Mouse (Mus musculus): ENCODE data around the gene Hcst. TPM values are rescaled to one million over a fixed set of nuclear protein-coding genes. Genes with fewer than 3 reads are reported as not detected.
A peak's percentile ranks its signal among the peaks of the same experiment; 100 is the strongest.

Gene Hcst
- total RNA-seq, 2 experiments from 2014 or later, result 13.9 to 29.0 TPM

GRCm38 (mm10) chr7:30435156-30435555 lies 15.5 kb upstream of the Hcst start:
- no peak for ATAC-seq (replicated peaks; ENCODE audit: low FRiP score, poor library complexity, severe bottlenecking)

- no peak for ATAC-seq (replicated peaks; ENCODE audit: low FRiP score, poor library complexity, severe bottlenecking)
Observed at GRCm38 (mm10) chr7:30434701-30435100, 15.0 kb upstream of the Hcst start.

DNA sequence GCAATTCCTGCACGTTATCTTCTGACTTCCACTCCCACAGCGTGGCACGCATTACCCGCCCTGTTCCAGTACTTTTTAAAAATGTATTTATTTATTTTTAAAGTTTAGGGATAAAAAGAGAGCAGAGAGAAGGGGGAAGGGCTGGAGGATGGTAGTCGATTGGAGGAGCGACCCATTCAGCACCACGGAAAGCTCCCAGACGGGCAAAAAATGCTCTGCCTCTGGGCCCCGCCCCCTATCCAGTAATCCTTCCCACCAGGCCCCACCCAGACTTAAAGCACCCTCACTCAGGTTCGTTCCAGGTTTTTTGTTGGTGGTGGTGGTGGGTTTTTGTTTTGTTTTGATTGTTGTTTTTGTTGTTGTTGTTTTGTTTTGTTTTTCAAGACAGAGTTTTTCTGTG lies 14.6 kb upstream of the Hcst start:
- no peak for ATAC-seq (replicated peaks; ENCODE audit: low FRiP score, poor library complexity, severe bottlenecking)

GRCm38 (mm10) chr7:30431793-30432192 lies 12.1 kb upstream of the Hcst start:
- no peak for ATAC-seq (replicated peaks; ENCODE audit: low FRiP score, poor library complexity, severe bottlenecking)

DNA sequence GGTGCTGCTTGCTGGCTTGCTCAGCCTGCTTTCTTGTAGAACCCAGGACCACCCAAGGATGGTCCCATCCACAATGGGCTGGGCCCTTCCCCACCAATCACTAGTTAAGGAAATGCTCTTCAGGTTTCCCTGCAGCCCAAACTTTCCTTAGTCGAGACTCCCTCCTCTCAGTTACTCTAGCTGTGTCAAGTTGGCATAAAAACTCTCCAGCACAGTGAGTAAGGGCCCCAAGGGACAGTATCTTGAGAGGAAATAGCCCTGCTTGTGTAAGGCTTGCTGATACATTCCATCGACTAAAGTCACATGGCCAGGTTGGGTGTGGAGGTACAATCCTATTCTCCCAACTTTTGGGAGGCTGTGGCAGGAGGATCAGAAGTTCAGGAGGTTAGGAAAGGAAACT lies 10.5 kb upstream of the Hcst start:
- ATAC-seq (replicated peaks; ENCODE audit: low FRiP score, poor library complexity, severe bottlenecking), result no peak

GRCm38 (mm10) chr7:30429327-30429726 lies 9.7 kb upstream of the Hcst start:
- ATAC-seq (replicated peaks; ENCODE audit: low FRiP score, poor library complexity, severe bottlenecking), result no peak

- no peak for ATAC-seq (replicated peaks; ENCODE audit: low FRiP score, poor library complexity, severe bottlenecking)
Observed at GRCm38 (mm10) chr7:30423071-30423641, 3.5 kb upstream of the Hcst start.

GRCm38 (mm10) chr7:30422560-30422959 lies 2.9 kb upstream of the Hcst start:
- no peak for ATAC-seq (replicated peaks; ENCODE audit: low FRiP score, poor library complexity, severe bottlenecking)

DNA sequence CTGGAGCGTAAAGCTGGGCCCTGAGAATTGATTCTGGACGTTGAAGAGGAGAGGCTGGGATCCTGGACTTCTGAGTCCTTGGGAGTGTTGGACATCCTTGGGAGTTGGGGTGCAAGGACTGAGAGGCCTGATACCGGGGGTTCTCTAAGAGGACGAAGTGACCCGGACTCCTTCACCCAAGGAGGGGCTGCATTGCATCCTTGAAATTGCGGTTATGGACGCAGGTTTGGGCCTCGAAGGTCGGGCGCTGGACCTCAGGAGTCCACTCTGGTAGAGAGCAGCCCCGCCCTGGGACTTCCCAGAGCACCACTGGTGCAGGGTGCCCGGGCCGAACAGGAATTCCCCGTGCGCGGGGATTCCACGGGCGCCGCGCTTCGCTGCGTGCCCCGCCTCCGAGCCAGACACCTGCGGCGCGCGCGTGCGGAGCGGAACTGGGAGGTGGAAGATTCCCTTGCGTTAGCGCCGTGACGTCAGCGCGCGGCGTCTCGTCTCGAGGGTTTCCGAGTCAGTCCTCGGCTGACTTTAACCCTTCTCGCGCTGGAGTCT lies 2.3 kb upstream of the Hcst start:
- peak; percentile 59 for ATAC-seq (replicated peaks; ENCODE audit: low FRiP score, poor library complexity, severe bottlenecking)

DNA sequence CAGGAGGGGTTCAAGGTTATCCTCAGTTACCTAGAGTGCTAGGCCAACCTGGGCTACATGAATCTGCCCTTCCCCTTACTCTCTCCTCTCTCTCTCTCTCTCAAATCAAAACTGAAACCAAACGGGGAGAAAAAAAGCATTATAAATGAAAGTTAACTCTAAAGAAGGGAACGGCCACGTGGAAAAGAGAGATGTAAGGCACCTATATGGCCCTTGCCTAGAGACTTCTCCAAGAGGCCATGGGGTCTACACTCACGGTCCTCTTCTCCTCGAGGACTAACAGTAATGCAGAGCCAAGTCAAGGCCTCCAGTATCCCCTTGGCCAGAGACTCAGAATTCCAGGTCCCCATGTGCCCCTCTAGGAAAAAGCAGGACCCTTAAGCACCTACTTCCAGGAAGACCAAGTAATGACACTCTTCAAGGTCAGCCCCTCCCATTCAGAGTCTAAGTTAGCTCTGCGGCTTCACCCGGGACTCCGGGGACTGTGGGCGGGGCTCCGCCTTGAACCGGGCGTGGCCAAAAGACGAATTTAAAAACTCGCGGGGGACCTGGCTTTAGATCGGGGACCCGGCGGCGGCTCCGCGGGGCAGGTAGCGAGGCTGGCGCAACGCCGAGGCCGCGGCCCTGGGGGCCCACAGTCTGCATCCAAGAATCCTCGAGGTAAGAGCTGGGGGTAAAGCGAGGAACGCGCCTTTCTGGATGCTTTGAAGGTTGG lies 1.7 kb upstream of the Hcst start, which contains the start of gene Nfkbid:
Gene Nfkbid, plus strand, starts transcription at position 558 of the 715 bp plus-strand sequence.
- peak; percentile 70 for ATAC-seq (replicated peaks; ENCODE audit: low FRiP score, poor library complexity, severe bottlenecking)

GRCm38 (mm10) chr7:30420673-30421072 lies 1.0 kb upstream of the Hcst start:
- no peak for ATAC-seq (replicated peaks; ENCODE audit: low FRiP score, poor library complexity, severe bottlenecking)

DNA sequence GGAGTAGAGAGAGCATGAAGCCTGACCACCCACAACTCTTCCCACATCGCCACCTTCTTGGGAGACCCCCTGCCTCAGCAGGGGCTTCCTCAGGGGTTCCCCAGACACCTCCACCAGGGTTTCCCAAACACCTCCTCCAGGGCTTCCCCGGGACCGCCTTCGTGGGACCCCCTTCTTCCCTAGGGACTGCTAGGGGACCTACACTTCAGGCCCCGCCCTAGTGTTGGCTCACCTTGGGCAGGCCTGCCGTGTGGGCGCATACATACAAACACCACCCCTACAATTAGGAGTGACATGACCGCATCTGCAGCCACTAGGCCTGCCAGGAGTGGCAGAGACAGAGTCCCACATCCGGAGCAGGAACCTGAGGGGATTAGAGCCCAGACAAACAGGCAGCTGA lies 1.8 kb downstream of the Hcst start:
- ATAC-seq (replicated peaks; ENCODE audit: low FRiP score, poor library complexity, severe bottlenecking), result no peak

DNA sequence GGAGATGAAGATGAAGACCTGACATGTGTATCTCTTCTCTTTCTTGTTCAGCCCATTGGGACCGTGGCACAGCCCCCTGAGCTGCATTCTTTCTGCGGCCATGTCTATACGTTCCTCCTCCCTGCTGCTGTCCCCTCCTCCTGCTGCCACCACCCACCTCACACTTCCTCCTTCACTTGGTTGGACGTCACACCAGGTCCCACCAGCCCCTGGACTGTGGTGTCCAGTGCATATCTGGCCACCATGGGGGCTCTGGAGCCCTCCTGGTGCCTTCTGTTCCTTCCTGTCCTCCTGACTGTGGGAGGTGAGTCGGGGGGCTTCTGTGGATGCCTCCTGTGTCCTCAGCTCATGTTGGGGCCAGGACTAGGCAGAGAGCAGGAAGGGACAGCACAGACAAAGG lies 6.1 kb downstream of the Hcst start, which contains the start of gene Tyrobp:
Gene Tyrobp, plus strand, starts transcription at position 165 of the 400 bp plus-strand sequence.
- ATAC-seq (replicated peaks; ENCODE audit: low FRiP score, poor library complexity, severe bottlenecking), result no peak

GRCm38 (mm10) chr7:30412735-30413147 lies 6.9 kb downstream of the Hcst start:
- no peak for ATAC-seq (replicated peaks; ENCODE audit: low FRiP score, poor library complexity, severe bottlenecking)

GRCm38 (mm10) chr7:30411023-30411422 lies 8.6 kb downstream of the Hcst start:
- ATAC-seq (replicated peaks; ENCODE audit: low FRiP score, poor library complexity, severe bottlenecking), result no peak

DNA sequence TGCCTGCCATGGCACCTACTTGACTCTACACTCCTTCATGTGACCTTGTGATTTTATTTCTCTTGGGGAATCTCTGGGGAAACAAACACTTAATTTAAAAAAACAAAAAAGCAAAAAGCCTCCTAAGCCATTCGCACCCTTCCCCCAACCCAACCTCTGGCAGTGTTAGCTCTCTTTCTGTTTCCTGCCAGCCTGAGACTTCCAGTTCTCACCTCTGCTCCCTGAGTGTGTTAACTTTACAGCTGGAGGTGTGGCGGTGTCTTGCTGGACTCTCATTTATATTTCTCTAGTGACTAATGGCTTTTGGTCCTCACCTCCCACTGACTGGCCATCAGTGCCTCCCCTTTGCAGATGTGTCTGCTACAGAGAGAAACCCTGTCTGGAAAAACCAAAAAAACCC lies 9.9 kb downstream of the Hcst start:
- ATAC-seq (replicated peaks; ENCODE audit: low FRiP score, poor library complexity, severe bottlenecking), result no peak

GRCm38 (mm10) chr7:30408639-30409038 lies 11.0 kb downstream of the Hcst start:
- ATAC-seq (replicated peaks; ENCODE audit: low FRiP score, poor library complexity, severe bottlenecking), result no peak

- no peak for ATAC-seq (replicated peaks; ENCODE audit: low FRiP score, poor library complexity, severe bottlenecking)
Observed at GRCm38 (mm10) chr7:30402343-30402742, 17.3 kb downstream of the Hcst start.

- no peak for ATAC-seq (replicated peaks; ENCODE audit: low FRiP score, poor library complexity, severe bottlenecking)
Observed at GRCm38 (mm10) chr7:30399671-30400070, 20.0 kb downstream of the Hcst start.

- ATAC-seq (replicated peaks; ENCODE audit: low FRiP score, poor library complexity, severe bottlenecking), result no peak
Observed at GRCm38 (mm10) chr7:30394871-30395270, 24.8 kb downstream of the Hcst start.

GRCm38 (mm10) chr7:30394379-30394778 lies 25.3 kb downstream of the Hcst start:
- no peak for ATAC-seq (replicated peaks; ENCODE audit: low FRiP score, poor library complexity, severe bottlenecking)
